Mouse (Mus musculus): ENCODE measurements at regions not wholly inside any gene's neighbourhood (a gene's known extent, or its start where the extent isn't known, plus 50 kb on each side); places are given as distances from the start of the nearest gene placed in this dataset.
A peak's percentile ranks its signal among the peaks of the same experiment; 100 is the strongest.

DNA sequence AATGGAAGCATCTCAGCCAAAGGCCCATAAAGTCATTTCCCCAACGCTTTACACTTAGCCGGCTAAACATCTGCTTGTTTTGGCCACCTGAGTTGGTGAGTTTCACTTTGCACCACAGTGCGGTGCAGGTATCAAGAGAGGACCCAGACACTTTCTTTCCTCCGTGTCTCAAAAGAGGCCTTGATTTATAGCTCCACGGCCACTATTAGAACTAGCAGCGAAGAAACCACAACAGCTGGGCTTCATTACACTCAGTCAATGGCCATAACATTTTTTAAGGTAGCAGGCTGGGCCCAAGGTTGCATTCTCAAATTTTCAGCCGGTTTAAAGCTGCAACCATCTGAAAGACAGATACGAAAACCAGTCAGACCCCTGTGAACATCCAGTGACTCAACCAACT, 103.4 kb downstream of the Mreg start:
- DNase-seq (ENCODE audit: low spot score in 2 of 2): peak in 1 of 2 experiments; percentile 24

DNA sequence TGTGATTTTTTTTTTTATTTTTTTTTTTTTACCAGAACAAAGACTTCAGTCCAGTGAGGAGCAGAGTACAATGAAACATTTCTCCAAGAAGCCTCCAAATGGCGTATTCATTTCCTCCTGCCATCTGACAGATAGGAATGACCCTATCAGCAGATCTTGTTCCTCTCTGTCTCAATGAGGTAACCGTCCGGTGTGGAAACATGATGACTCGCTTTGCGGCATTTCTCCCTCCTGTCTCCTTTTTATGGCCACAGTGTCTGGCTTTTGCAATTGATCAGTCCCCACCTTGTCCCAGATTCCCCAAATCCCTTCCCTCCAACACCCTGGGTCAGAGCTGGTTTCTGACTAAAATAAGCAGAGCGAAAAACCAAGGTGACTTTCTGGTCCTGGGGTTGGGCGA, 105.0 kb downstream of the Mreg start:
- peak in 1 of 2 experiments; percentile 47 for DNase-seq (ENCODE audit: low spot score in 2 of 2)

DNA sequence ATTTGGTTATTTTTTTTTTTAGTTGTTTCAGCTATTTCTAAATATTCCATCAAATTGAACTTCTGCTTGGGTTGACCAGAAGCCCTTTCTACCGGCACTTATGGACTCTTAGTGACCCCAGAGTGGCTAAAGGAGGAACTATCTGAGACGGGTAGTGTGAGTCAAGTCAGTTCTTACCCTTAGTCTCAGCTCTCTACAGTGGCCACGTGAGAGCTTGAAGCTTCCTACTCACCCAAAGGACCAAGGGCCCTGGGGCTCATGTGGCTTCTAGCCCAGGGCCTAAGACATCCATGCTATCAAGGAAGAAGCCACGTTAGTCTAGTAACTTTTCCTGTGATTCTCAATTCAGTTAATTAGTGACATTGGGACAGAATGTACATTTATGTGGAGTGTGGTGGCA, 105.5 kb downstream of the Mreg start:
- peak in 1 of 2 experiments; percentile 51 for DNase-seq (ENCODE audit: low spot score in 2 of 2)

DNA sequence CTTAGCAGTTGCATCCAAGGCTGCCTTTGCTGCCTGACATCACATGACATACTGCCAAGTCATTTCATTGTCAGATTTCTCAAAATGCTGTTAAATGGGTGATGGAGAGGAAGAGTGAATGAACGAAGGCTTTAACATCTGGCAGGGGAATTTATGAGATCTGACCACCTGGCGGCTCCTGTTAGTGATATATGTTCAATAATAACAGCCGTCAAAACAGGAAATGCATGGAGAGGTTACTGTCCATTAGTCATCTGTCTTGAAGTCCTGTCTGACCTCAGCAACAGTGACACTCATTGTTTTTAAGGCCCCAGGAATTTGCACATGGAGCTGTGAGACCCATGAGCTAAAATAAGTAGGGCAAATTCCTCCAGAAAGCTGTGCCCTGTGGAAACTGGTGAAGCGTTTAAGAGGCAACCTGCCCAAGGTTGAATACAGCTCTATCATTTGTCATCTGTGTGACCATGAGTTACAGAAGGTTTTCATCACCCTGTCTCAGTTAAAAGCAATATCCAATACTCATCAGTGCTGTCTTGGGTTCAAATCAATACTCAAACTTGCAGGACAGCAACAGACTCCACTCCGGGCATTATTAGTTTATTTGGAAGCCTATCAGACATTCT, 106.6 kb downstream of the Mreg start:
- DNase-seq (ENCODE audit: low spot score in 2 of 2): no peak

DNA sequence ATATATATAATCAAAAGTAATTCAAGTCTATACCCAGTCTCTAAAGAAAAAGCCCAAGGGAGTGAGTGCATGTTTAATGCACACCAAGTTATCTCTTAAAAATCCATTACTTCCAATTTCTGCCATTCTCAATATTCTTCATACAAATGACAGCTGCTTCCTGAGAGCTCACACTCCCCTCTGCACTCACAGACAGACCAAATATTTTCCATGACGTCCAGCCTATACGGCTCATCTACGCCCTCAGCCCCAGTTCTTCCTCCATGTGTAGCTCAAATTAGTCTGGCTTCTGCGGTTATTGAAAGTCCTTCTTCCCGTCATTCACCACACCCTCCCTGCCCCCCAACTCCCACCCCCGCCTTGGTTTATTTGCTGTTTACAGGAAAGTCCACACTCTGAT, 108.1 kb downstream of the Mreg start:
- no peak for DNase-seq (ENCODE audit: low spot score in 2 of 2)

DNA sequence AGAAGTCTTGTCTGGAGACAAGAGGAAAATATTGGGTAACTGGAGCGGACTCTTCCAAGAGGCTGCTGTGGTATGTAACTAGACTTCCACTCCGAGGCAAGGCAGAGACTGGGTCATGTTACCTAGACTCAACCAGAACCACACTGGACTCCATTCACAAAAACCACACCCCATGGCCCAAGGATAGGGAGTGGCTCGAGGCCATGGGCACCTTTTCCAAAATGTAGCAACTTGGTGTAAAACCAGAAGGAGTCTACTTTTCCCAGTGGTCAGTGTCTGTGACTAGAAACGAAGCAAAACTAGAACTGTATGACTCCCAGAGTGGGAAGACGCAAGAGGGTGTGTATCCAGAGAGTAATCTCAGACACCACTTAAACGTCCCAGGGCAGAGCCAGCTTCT, 108.7 kb downstream of the Mreg start:
- DNase-seq (ENCODE audit: low spot score in 2 of 2): no peak

DNA sequence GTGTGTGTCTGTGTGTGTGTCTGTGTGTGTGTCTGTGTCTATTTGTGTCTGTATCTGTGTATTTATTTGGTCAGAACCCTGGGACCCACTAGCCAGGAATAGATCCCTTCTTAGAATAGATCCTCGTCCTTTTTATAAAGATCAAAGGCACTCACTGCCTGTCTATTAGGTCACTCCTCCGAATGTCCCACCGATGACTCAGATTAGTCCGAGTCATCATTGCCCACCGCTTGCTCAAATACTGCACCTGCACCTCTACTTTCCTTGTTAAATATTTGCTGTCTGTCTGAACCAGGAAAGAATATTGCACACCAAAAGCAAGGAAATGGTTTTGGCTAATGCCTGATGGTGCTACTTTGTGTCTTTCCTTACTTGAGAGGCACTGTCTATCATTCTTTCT, 112.7 kb downstream of the Mreg start:
- no peak for DNase-seq (ENCODE audit: low spot score in 2 of 2)

DNA sequence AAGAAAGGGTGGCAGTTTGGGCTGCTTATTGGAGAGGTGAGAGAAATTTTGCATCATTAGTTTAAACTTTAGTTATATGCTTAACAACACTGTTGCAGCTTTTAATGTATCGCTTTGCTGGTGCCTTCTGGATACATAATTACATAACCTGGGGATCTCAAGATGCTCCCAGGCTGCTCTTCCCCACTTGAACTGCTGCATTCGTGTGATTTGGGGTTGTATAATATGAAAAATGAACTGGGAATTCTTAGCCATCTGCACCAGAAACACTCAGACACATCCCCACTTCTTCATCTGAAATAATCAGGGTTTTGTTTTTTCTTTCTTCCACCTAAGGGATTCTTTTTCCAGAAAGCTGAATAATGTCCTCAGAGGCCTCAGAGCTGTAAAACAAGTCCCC, 120.8 kb downstream of the Mreg start:
- no peak for DNase-seq (ENCODE audit: low spot score in 2 of 2)

DNA sequence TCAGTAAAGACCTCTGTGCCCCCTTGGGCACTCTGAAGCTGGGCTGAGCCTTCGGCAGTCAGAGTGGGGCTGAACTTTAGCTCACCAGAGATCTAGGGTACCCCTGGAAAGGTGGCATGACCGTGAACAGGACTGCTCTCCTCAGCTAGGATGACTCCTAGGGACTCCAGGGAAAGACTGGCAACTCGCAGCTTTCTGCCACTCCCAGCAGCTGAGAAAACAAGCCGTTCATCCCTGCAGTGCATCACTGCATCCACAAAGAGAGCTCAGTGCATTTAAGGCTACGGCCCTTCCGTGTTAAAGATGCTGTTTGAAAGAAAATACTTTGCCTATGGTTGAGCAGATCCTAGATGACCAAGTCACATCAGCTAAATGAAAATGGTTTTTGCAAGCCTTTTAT, 126.4 kb downstream of the Mreg start:
- DNase-seq (ENCODE audit: low spot score in 2 of 2): no peak

DNA sequence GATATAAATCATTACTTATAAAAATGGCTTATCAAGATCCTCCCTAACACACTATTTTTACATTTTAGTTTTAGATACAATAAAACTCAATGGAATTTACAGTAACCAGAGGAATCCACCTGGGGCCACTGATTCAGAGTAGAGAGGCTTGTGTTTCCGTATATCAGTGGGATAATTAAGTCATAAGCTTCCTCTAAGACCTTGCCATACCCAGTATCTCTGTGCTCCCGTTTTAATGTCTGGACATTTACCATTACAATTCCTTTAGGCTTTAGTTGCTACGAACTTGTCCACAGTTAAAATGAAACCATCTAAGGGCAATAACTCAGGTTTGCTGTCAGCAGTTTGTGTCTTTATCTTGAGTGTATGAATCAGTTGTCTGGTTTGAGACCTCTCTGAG, 127.9 kb downstream of the Mreg start:
- DNase-seq (ENCODE audit: low spot score in 2 of 2): no peak

DNA sequence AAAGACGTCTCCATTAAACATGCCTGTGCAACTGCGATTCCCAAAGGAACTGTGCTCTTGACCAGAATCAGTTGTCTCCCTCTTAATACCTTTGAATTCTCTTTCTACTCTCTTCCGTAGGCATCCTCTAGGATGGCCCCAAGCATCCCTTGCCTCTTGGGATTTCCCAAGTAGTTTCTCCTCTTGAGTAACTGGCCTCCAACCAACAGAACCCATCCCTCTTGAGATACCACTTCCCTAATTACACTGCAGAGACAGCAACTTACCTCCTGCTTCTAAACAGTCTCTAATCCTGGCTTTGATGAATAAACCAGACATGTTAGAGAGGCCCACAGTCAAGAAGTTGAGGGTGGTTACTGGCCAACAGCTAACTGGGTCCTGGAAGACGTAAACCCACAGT, 129.7 kb downstream of the Mreg start:
- no peak for DNase-seq (ENCODE audit: low spot score in 2 of 2)

DNA sequence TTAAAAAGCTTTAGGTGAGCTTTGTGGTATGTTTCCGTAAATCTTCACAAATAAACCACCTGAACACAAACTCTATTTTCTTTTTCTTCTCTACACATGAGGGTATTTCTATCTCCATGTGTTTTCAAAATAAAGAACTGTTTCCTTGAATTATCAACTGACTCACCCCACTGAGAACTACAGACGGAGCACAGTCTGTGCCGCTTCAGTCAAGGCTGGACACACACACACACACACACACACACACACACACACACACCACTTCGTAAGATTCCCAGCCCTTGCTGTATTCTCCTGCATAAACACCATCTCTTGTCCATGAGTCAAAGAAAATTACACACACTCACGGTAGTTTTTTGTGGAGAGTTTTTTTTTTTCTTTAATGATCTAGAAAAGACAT, 130.3 kb downstream of the Mreg start:
- DNase-seq (ENCODE audit: low spot score in 2 of 2): no peak

DNA sequence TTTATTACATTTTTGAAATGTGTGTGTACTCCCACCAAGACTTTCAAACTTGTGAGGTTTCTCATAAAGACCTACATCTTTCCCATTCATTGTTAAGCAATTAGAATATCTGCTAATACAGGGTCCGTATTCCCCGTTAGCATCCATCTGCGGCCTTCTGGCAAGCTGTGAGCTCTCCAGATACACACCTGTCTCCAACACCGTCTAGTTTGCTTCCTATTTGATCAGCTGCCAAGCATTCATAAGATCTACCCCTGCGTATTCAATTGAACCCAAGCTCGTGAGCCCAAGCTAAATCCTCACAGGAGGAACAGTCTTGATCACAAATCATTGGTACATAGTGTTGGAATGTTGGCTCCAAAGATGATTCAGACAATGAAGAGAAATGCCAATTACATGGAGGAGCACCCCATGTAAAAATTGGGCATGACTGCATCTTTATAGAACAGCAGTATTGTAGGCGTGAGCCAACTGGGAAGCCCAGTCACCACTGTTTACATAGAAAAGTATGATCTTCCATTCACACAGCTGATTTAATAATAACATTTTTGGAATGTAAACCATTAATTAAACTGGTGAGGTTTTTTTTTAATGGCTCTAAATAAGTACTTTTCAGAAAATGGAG, 133.1 kb downstream of the Mreg start:
- DNase-seq (ENCODE audit: low spot score in 2 of 2): no peak

DNA sequence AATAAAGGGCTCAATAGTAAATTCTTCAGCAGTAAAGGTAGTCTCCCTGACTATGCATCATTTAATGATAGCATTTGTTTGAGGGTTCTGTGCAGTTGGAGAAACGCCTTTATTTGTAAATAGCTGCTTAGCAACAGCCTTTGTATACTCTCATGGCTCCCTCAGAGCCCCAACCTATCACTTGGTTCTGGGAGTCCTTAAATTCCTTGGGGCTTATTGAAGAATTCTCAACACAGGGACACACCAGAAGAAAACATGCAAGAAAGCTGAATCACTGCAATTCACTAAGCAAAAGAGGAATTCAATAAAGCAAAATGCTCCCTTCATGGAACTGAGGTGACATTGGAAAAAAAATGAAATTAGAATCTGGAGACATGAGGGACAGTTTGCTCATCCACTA, 135.8 kb downstream of the Mreg start:
- DNase-seq (ENCODE audit: low spot score in 2 of 2): no peak

DNA sequence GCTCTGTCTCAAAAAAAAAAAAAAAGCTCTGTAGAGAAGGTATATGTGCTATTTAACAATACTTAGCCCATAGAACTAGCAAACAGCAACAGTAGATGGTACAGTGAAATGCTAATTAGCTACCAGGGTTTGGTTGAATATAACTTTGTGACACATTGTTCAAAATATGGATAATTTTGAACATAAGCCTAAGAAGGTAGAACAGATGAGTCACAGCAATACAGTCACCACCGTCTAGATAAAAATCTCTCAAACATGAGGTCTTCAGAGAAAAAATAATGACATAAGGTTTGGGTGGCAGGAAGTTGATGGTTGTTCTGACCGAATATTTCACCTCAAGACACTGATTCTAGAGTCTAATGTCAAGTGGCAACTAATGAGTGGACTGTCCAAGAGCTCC, 136.6 kb downstream of the Mreg start:
- DNase-seq (ENCODE audit: low spot score in 2 of 2): no peak

DNA sequence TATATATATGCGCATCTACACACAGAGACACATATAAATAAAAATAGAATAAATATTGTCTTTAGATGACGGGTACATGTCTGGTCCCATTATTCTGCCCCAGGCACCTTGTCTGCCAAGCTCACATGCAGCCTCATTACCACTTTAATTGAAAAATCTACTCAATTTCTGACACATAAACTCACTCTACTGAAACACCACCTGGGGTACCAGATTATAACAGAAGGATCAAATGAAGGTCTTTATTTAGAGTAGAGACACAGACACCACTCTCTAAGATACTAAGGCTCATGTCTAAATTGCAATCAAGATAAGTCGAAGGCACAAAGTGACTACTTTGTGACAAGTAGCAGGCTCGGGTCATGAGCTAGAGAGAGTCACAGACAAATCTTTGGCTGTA, 138.9 kb downstream of the Mreg start:
- DNase-seq (ENCODE audit: low spot score in 2 of 2): no peak

DNA sequence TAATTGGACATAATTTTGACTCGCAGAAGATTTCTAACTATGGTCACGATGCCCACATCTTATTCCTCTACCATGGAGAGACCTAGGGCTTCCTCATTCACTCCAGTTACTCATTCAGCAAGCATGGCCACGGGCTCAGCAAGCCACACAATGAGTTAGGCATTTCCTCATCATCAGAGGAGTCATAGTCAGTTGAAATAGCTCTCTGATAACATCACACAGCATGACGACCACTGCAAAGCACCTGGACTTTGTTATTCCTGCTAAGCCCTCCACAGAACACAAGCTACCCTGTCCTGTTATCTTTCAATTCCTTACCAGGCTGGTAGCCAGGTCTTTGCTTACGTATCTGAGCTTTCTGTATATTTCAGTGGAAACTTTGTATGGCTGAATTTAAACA, 141.6 kb downstream of the Mreg start:
- DNase-seq (ENCODE audit: low spot score in 2 of 2): no peak

DNA sequence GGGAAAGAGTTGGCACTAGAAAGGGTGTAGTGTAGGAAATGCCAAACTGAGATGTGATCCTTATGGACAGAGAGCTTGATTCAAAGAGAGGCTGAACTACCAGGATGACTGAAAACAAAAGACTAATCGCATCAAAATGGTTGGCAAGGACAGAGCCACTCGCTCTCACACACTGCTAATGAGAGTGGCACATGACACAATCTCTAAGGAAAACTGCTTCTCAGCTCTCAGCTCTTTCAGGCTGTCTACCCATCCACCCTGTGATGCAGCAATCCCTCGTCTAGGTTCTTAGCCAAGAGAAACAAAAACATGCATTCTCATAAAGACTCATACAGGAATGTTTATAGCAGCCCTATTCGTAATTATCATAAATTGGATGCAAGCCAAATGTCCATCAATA, 143.1 kb downstream of the Mreg start:
- no peak for DNase-seq (ENCODE audit: low spot score in 2 of 2)

DNA sequence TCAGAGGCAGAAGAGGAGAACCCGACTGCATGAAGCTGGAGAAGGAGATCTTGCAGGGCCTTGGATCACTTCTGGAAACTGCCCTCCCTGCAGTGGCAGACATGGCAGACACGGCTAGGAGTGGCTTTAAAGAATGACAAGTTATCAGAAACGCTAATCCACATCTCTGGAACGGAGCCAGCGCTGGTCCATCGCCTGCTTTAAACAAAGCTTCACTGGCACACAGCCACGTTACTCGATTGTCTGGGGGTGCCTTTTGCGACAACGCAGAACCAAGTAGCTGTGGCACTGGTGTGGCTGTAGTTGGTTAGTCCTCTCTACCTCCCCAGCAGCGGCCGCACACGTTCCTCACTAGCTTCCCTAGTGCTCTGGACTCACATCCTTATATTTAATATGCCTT, 147.0 kb downstream of the Mreg start:
- no peak for DNase-seq (ENCODE audit: low spot score in 2 of 2)

DNA sequence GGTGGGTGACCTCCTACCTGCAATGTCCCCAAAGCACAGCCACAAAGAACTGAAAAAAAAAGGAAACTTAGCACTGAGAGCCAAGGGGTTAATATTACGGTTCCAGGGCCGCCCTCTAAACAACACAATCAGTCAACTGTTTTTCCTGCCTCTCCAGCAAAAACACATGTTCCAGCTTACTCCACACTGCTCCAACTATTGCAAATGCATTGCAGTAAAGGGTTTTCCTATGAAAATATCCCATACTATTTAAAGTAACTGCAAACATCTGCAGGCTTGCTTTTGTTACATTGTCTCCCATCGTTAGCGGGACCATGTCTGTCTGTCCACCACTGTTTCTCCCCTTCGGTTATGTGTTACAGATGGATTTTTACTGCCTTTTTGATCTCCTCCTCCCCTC, 151.7 kb downstream of the Mreg start:
- no peak for DNase-seq (ENCODE audit: low spot score in 2 of 2)

DNA sequence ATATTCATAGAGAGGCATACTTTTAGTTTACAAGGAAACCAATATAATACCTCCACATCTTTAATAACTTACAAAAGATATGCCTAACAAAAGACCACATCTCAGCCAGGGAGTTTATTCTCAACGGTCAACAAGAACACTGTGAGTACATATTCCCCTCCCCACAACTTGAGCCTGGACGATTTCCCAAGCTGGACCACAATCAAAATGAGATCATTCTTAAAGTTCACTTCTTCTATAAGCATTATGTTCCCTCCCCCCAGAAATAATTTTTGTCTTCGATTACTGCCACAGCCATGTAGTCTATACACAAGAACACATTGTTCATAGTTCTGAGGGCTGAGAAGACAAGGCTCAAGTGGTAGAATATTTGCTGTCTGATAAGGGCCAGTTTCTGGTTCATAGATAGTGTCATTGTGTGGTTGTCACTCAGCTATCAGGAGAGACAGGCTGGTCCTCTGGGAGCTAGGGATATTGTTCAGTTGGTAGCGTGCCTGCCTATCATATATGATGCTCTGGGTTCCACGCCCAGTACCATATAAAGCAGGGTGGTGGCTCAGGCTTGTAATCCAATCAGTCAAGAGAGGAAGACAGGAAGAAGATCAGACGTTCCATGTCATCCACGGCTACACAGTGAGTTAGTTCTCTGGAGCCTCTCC, 153.9 kb downstream of the Mreg start:
- no peak for DNase-seq (ENCODE audit: low spot score in 2 of 2)

DNA sequence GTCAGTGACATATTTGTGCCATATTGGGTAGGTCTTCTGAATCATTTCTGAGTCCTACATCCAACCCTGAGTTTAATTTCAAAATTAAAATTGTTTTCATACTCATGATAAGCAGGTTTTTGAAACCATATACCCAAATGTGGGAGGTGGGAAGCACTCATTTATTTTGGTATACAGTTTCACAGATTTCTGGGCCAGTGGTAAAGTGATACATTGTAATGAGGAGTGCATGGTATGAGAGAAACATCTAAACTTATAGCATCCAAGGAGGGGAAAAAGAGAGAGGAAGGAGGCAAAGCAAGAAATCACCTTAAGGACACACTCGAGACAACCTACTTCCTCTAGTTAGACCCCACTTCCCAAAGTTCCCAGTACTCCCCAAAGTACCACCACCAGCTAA, 157.6 kb downstream of the Mreg start:
- no peak for DNase-seq (ENCODE audit: low spot score in 2 of 2)

DNA sequence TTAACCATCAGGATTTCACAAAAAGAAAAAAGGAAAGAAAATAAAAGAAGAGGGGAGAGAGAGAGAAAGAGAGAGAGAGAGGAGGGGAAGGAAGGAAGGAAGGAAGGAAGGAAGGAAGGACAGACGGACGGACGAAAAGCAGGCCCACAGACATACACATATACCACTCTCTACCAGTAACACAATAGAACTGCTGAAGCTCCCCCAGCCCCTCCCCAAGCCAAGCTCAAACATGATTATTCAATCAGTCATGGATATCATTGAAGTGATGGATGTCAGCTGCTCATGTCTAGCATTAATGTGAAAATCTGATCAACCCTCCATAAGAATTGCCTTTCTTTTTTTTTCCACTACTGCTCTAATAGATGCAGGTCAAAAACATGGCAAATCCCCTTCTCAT, 161.2 kb downstream of the Mreg start:
- no peak for DNase-seq (ENCODE audit: low spot score in 2 of 2)

DNA sequence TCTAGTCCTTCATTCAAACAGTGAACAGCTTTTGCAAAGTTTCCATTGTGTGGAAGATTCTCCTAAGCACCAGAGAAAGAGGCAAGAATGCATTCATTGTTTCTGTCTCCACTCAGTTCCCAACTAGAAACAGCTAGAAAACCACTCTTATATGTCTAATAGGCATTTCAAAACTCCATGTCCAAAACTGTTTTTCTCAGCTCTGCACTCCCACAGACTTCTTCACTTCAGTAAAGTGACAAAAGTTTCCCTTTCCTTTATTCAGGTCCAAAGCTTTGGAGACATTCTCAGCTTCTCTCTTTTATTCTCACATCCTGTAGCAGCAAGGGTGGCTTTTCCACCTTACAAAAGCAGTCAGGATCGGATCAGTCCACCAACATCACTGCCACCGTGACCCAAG, 166.0 kb downstream of the Mreg start:
- DNase-seq (ENCODE audit: low spot score in 2 of 2): no peak
